Mouse (Mus musculus) cerebellum, adult 2 months (tissue): ENCODE data around the gene Grid2.

Experiments
- CTCF ChIP-seq: fragments of 200-500 bp; IDR thresholded peaks from 2 replicates; pipeline ENCODE4 v1.5.1; 2011; ENCODE audit warnings: low read depth, mild to moderate bottlenecking, control low read depth, low read length, moderate library complexity, borderline replicate concordance; ENCODE audit not compliant: insufficient read depth
- POLR2A ChIP-seq: fragments of 200-500 bp; IDR thresholded peaks from 2 replicates; pipeline ENCODE4 v1.6.1; 2011; ENCODE audit warnings: low read length, control low read depth, borderline replicate concordance; ENCODE audit not compliant: insufficient read depth

- no peak for TF ChIP-seq CTCF
- no peak for TF ChIP-seq POLR2A
Observed at GRCm38 (mm10) chr6:63259764-63260163, 4.1 kb downstream of the Grid2 start.
